Mouse (Mus musculus) heart, embryonic 14.5 days (tissue): ENCODE measurements at regions not wholly inside any gene's neighbourhood (a gene's known extent, or its start where the extent isn't known, plus 50 kb on each side); places are given as distances from the start of the nearest gene placed in this dataset.
A peak's percentile ranks its signal among the peaks of the same experiment; 100 is the strongest.

Experiments
- ATAC-seq: fragments of 200-750 bp; cut with Nextera tagmentation; 2 replicates; pipeline ENCODE4 v1.8.0; 2017; ENCODE audit warnings: low read depth, moderate TSS enrichment; ENCODE audit not compliant: insufficient number of reproducible peaks, insufficient read depth, low FRiP score
- H3K27ac ChIP-seq, 2 experiments: fragments of 200-500 bp in 1 of 2; fragments of 300-500 bp in 1 of 2; sonication (generic) in 1 of 2; replicated peaks in 1 of 2; 2 replicates each; pipeline ENCODE4 v1.5.1; 2012 to 2014; ENCODE audit warnings: low read depth in 2 of 2, low read length in 2 of 2, control low read depth in 1 of 2, mild to moderate bottlenecking in 1 of 2, mixed read lengths in 1 of 2; ENCODE audit not compliant: control insufficient read depth in 1 of 2, insufficient read depth in 1 of 2
- H3K27me3 ChIP-seq: fragments of 300-500 bp; sonication (generic); 2 replicates; pipeline ENCODE4 v1.6.1; 2014; ENCODE audit warnings: mild to moderate bottlenecking, low read length, control low read depth; ENCODE audit not compliant: control insufficient read depth, insufficient read depth
- H3K36me3 ChIP-seq: fragments of 300-500 bp; sonication (generic); 2 replicates; pipeline ENCODE4 v1.6.1; 2014; ENCODE audit warnings: mild to moderate bottlenecking, control low read depth, low read length, mixed read lengths; ENCODE audit not compliant: control insufficient read depth, insufficient read depth
- H3K4me1 ChIP-seq, 2 experiments: fragments of 200-500 bp in 1 of 2; fragments of 300-500 bp in 1 of 2; sonication (generic) in 1 of 2; 2 replicates each; pipeline ENCODE4 v1.6.1; 2012 to 2014; ENCODE audit warnings: low read length in 2 of 2, control low read depth in 1 of 2, mixed read lengths in 1 of 2; ENCODE audit not compliant: control insufficient read depth in 2 of 2, insufficient read depth in 2 of 2
- H3K4me2 ChIP-seq: fragments of 300-500 bp; sonication (generic); 2 replicates; pipeline ENCODE4 v1.6.1; 2014; ENCODE audit warnings: mild to moderate bottlenecking, low read length
- H3K4me3 ChIP-seq, 2 experiments: fragments of 200-500 bp in 1 of 2; fragments of 300-500 bp in 1 of 2; sonication (generic) in 1 of 2; 2 replicates each; pipeline ENCODE4 v1.5.1; 2012 to 2014; ENCODE audit warnings: low read length in 2 of 2, mild to moderate bottlenecking in 2 of 2, control low read depth in 1 of 2, low read depth in 1 of 2, moderate library complexity in 1 of 2; ENCODE audit not compliant: control insufficient read depth in 1 of 2, insufficient read depth in 1 of 2
- H3K9ac ChIP-seq: fragments of 300-500 bp; sonication (generic); 2 replicates; pipeline ENCODE4 v1.6.1; 2014; ENCODE audit warnings: mild to moderate bottlenecking, low read length
- H3K9me3 ChIP-seq: fragments of 300-500 bp; sonication (generic); 2 replicates; pipeline ENCODE4 v1.6.1; 2016; ENCODE audit warnings: low read length, control low read depth; ENCODE audit not compliant: control insufficient read depth
- WGBS: fragments of 180-500 bp; shearing (Covaris S2); extraction: QIAGEN DNeasy Blood & Tissue Kit; methylation state at CpG from one replicate; pipeline ENCODE4 v1.1.7; 2014; 5-methylcytosine and 5-hydroxymethylcytosine counted together

DNA sequence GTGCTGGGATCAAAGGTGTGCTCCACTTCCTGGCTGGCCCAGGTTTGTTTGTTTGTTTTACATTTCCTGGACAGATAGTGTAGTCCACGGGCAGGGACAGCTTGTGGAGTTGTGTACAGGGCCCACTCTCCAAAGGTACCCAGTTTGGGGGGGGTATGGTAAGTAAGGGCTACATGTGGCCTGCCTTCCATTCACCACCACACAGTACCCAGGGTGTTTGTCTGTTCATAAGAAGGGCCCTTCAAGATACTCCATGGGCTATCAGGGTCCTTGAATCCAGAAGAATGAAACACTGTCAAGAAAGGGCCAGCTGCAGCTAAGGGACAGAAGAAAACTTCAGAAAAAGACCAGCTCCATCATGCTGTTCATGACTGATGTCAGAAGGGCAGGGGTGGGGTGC, 89.6 kb upstream of the Ywhaq start:
- no peak for ATAC-seq
- Histone ChIP-seq H3K27ac (no peak overlapping the region), H3K27me3 (no peaks in the 10 kb centered on the region), H3K36me3 (no peaks in the 10 kb centered on the region), H3K4me2 (no peak overlapping the region), H3K4me1 (peaks cover 2 to 3% of the 10 kb centered on the region in 2 experiments; a peak in 2 of 4 replicates), H3K9ac (no peak overlapping the region), H3K4me3 (no peak overlapping the region), H3K9me3 (0 out of 2 replicates have a peak, but pooled peaks cover 4% of the 10 kb centered on the region)
- 60% methylated on average over 1 of the region's 1 CpGs for WGBS

DNA sequence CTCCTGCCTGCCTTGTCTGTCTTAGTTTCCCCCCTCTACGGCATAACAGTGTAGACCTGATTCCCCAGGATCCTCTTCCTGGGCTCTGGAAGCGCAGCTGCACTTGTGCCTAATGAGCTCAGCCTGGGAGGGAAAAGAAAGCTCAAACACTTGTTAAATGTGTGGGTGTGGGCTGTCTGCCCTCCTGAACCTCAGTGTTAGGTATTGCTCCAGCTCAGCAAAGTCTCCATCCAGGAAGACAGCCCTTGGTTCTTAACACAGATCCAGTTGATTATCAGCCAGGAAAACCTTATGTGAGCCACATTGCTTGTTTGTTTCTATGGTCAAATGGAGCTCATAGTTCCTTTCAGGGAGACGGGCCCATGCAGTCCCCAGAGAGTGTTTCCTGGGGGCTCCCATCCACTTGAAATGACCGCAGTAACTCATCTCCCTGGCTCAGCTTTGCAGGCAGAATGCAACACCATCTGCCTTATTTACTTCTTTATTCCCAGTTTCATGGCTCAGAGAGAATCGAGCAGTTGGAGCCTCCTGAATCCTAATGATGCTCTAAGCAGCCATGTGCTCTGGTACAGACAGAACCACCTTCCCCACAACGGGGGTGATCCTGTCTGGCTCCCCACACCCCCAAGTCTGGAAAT, 88.4 kb upstream of the Ywhaq start:
- H3K9ac ChIP-seq: no peak overlapping the region
- H3K27ac ChIP-seq: no peak overlapping the region
- no peaks in the 10 kb centered on the region for H3K27me3 ChIP-seq
- no peaks in the 10 kb centered on the region for H3K36me3 ChIP-seq
- WGBS: 68% methylated on average over 6 of the region's 6 CpGs
- H3K4me1 ChIP-seq: peaks cover 2 to 3% of the 10 kb centered on the region in 2 experiments; a peak in 2 of 4 replicates
- no peak overlapping the region for H3K4me2 ChIP-seq
- H3K9me3 ChIP-seq: 0 out of 2 replicates have a peak, but pooled peaks cover 4% of the 10 kb centered on the region
- no peak overlapping the region for H3K4me3 ChIP-seq
- no peak for ATAC-seq

DNA sequence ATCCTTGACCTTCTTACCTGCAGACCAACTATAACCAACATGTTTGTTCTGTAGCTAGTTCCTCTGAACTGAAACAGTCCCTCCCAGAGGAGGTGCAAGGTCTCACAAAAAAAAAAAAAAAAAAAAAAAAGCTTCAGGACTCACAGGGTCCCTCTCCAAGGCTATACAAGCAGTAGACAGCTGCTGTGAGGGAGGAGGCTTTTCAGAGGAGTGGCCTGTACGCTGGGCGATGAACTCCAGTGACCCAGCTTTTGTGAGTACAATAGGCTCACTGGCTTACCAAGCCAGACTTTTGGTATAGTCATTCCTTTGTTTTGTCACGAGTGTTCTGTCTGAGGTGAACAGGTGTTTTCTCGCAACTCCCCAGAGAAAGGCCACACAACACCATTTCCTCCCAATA, 85.8 kb upstream of the Ywhaq start:
- no peak for ATAC-seq
- H3K4me3 ChIP-seq: no peak overlapping the region

DNA sequence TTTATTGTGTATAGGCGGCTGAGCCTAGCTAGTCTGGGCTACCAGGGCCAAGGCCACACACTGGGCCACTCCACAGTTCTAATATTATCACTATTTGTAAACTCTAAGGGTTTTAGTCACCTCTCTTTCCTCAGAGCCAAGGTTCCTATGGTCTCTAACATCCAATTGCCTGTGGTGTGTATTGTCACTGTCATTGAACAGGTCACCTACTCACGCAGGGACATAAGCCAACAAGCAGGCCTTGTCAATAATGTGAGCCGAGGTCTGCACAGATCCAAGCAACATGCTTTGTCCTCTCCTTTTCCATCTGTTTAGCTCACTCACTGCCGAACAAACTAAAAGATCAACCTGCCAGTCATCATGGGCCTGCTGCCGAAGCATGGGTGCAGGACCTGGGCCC, 79.5 kb upstream of the Ywhaq start:
- WGBS: 75% methylated on average over 5 of the region's 5 CpGs
- H3K4me1 ChIP-seq: peaks cover 4 to 10% of the 10 kb centered on the region in 2 experiments
- H3K9ac ChIP-seq: no peak overlapping the region
- ATAC-seq: no peak
- no peak overlapping the region for H3K4me2 ChIP-seq
- H3K4me3 ChIP-seq: no peak overlapping the region
- H3K27me3 ChIP-seq: no peaks in the 10 kb centered on the region
- H3K9me3 ChIP-seq: no peaks in the 10 kb centered on the region
- H3K36me3 ChIP-seq: no peaks in the 10 kb centered on the region
- no peak overlapping the region for H3K27ac ChIP-seq

More for the DNA sequence above, 85.8 kb upstream of the Ywhaq start:
- Histone ChIP-seq H3K4me1 (no peaks in the 10 kb centered on the region), H3K36me3 (no peaks in the 10 kb centered on the region), H3K27ac (no peak overlapping the region), H3K9me3 (0 out of 2 replicates have a peak, but pooled peaks cover 3% of the 10 kb centered on the region), H3K9ac (no peak overlapping the region), H3K4me2 (no peak overlapping the region), H3K27me3 (no peaks in the 10 kb centered on the region)
- WGBS: 75% methylated on average over 4 of the region's 4 CpGs

DNA sequence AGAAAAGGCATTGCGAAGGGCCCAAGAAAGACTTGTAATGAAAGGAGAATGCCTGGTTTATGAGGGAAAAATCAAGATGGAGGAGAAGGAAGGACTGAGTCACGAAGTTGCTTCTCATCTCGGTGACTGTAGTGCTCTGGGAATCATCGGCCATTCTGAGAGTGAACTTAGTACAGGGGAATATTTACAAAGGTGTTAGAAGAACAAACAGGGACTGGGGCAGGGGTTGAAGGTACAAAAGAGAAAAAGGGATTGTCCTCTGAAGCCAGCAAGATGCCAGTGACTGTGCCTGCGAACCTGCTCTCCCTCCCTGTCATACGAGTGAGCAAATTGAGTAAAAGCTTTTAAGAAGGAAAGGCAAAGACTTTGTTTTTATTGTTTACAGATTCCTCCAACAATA, 78.1 kb upstream of the Ywhaq start:
- Histone ChIP-seq H3K36me3 (no peaks in the 10 kb centered on the region), H3K4me1 (peaks cover 4 to 10% of the 10 kb centered on the region in 2 experiments), H3K4me3 (no peak overlapping the region), H3K9me3 (no peaks in the 10 kb centered on the region), H3K27me3 (no peaks in the 10 kb centered on the region), H3K4me2 (no peak overlapping the region), H3K27ac (no peak overlapping the region), H3K9ac (no peak overlapping the region)
- no peak for ATAC-seq
- 92% methylated on average over 6 of the region's 6 CpGs for WGBS

DNA sequence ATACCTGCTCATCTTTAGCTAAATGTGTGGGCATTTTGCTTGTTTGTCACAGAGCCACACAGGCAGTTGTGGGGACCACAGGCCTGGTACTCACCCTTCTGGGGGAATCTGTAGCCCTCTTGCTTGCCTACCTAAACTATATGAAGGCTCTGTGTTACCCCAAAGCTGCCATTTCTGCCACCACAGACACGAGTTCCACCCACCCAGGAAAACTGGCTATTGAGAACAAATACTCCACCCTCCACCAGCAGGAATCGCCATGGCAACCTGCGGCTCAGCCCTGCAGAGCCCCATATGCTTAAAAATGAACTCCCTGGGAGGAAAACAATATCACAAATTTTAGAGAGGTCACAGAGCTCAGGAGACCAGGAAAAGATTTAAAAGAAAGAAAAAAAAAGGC, 76.0 kb upstream of the Ywhaq start:
- Histone ChIP-seq H3K9me3 (no peaks in the 10 kb centered on the region), H3K9ac (no peak overlapping the region), H3K4me2 (no peak overlapping the region), H3K27ac (no peak overlapping the region), H3K27me3 (no peaks in the 10 kb centered on the region), H3K4me3 (no peak overlapping the region), H3K36me3 (no peaks in the 10 kb centered on the region), H3K4me1 (peaks cover 4 to 10% of the 10 kb centered on the region in 2 experiments)
- no peak for ATAC-seq
- 64% methylated on average over 3 of the region's 3 CpGs for WGBS

DNA sequence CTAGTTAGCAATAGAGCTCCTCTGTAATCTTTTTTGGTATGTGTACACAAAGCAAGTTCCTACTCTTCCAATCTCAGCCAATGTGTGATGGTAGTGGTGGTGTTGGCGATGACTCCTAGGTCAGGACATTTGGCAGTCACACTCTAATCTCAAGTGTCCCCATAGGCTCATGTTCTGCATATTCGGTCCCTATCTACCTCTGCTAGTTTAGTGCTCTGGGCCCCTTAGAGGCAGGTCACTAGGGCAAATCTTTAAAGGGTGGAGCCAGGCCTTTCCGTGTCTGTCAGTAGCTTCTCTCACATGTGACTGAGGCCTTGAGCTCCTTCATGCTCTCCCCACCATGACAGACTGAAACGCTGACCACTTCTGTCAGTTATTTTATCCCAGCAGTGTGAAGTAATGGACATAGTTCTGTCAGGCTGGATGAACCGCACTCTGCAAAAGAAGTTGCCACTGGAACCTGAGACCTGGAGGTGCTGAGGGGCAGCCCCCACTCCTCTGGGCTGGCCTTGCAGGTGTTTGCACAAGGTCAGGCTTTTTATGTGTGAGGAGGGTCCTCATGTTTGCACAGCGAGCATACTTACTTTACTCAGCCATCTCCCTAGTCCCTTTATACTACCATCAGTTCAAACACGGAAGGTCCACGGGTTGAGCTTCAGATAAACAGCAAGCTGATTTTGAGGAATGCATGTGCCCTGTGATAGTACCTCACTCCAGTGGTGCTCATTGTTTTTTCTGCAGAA, 75.3 kb upstream of the Ywhaq start:
- Histone ChIP-seq H3K9ac (no peak overlapping the region), H3K9me3 (no peaks in the 10 kb centered on the region), H3K27me3 (no peaks in the 10 kb centered on the region), H3K4me2 (0 out of 2 replicates have a peak overlapping the region, but pooled peaks have one; percentile 11), H3K36me3 (no peaks in the 10 kb centered on the region), H3K4me3 (no peak overlapping the region), H3K27ac (no peak overlapping the region), H3K4me1 (peaks cover 4 to 10% of the 10 kb centered on the region in 2 experiments)
- ATAC-seq: peak; percentile 35; the same call in 1 of the 2 replicates
- WGBS: 45% methylated on average over 8 of the region's 8 CpGs
